Mouse (Mus musculus): ENCODE data around the gene Bag5.
"Not testable (repeated sequence)": the region's sequence is repeated elsewhere in the genome, so short reads cannot be mapped to it uniquely, and the experiment has no call there.

Gene Bag5

DNA sequence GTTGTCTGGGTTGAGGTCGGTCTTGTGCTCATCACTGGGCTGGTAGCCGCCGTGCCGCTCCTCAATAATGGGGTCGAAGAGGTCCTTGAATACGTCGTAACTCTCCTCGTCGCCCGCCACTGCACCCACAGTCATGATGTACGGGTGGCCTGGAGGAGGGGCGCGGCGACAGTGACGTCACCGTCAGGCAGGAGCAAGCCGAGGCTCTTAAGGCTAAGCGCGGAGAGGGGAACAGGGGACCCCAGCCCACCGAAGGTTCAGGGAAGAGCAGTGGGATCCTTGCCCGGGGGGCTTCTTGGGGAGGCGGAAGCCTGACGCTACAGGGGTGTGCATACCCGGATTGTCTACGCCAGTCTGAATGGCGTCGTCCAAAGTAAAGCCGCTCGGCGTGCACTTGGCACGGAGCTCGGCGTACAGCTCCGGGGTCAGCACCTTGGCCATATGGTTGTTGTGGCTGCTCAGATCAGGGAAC lies 41.6 kb downstream of the Bag5 start:
- DNase-seq, result no peak

GRCm38 (mm10) chr12:111670976-111671375 lies 42.1 kb downstream of the Bag5 start:
- DNase-seq, result no peak

- DNase-seq, result no peak
Observed at GRCm38 (mm10) chr12:111670371-111670971, 42.6 kb downstream of the Bag5 start.

GRCm38 (mm10) chr12:111669961-111670360 lies 43.1 kb downstream of the Bag5 start:
- no peak for DNase-seq

GRCm38 (mm10) chr12:111669000-111669788 lies 43.9 kb downstream of the Bag5 start:
- no peak for DNase-seq

DNA sequence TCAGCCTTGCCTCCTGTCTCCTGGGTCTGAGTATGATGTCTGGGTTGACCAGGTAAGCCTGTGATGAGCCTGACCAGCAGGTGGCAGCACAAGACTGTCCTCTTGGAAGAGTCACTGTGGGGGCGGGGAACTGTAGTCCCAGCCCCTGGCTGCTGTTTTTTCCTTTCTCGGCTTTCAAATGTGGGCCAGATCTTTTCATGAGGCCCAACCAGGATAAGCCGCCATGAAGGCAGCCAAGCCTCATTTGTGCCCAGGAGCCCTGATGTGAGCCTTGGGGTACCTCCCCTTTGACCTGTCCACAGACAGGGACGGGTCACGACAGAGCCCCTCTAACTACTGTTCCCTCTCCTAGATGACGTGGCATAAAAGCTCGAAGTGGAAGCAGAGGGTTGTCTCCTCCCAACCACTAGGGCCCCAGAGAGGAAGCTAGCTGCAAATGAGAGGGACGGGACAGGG lies 44.6 kb downstream of the Bag5 start:
- peak; percentile 97 for DNase-seq

DNA sequence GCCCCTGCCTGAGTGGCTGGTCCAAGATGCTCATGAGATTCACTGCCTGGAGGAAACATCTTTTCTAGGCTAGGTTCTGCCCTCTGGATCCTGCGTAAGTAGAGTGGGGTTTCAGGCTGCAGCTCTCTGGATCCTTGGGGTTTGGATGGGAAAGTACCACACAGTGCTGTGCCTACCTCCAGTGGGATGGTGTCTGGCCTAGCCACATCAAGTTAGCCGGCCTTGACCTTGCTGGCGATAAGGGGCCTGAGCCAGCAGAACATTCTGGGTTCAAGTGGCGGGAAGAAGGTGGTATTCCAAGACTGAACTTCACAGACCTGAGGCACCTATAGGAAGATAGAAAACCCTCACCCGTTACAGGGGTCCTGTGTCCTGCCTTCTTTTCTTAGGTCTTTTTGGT lies 45.6 kb downstream of the Bag5 start:
- no peak for DNase-seq

DNA sequence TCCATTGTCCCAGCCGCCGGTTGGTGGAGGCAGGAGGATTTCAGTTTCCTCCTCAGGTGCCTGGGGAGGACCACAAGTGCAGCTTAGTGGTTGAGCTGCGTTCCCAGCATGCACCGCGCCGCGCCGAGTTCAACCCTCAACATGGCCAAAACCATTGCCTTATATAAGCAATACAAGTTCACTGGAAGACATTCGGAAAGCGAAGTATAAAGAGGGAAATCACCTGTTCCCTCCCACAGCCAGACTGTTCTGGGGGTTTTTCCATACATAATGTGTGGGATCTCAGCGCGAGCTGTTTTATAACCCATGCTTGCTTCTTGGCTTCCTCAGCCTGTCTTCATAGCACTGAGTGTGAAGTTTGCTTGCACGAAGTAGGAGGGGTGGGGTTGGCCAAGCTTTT lies 46.7 kb downstream of the Bag5 start:
- DNase-seq, result no peak

- no peak for DNase-seq
Observed at GRCm38 (mm10) chr12:111665041-111665880, 47.8 kb downstream of the Bag5 start.

DNA sequence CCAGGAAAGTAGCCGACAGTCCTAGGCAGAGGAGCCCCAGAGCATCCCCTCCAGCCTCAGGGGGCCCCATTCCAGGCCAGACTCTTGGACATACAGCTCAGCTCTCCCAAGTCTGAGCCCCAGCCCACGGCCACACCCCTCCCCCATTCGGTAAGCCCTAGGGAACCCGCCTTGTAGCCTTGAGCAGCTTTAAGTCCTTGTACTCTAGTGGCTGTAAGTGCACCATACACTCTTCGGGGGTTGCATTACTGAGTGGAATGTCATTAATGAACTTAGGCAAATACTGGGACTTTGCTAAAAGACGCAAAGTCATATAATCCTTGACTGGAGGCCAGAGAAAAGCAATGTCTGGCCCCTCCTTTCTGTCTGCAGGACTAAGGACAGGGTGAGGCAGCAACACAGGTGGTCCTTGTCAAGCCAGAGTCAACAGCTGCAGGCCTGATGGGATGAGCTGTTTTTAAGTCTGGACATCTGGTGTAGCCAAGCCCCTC lies 48.9 kb downstream of the Bag5 start:
- DNase-seq, result no peak

DNA sequence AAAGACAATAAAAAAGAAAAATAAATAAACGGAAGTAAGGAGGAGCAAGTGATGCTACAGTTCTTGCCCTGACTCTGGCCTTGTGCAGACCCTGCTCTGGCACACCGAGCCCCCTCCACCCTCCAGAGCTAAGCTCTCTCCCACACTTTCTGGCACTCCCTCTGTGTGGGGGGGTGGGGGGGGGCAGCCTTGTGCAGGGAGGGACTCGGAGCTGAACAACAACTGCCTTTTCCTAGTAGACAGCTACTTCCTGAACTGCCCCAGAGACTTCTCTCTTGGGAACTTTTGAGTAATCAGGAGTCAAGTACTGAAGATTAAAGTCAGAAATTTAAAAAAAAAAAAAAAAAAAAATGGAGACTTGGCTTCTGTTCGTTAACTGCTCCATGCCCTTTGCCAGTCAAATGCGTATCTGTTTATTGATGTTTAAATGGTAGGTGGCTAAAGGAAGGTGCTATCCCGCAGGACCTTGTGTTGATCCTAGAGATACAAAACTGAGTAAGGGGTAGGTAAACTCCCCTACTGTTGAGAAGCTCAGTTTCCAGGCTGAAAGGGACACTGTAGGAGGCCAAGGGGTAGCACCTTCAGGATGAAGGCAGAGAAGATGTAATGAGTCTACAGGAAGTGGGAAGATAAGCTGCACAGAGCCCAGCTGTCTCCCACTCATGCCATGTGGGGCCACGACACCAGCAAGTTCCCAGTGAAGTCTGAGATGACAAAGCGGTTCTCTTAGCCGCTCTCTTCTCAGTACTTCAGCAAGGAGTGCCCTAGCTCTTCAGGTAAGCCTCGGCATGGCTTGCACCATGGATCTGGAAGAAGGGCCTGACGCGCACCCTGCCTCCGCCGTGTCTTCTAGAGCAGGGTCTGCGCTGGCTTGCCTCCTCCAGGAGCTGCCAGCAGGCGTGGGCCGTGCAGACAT lies 49.6 kb downstream of the Bag5 start:
- no peak for DNase-seq

DNA sequence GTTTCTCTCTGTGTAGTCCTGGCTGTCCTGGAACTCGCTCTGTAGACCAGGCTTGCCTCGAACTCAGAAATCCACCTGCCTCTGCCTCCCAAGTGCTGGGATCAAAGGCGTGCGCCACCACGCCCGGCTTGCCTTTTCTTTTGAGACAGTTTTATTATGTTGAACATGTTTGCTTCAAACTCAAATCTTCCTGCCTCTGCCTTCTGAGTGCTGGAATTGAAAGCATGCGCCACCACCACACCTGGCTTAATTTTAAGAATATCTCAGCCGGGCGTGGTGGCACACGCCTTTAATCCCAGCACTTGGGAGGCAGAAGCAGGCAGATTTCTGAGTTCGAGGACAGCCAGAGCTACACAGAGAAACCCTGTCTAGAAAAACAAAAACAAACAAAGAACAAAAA lies 51.5 kb downstream of the Bag5 start:
- not testable (repeated sequence) for DNase-seq

- DNase-seq, result no peak
Observed at GRCm38 (mm10) chr12:111660628-111661027, 52.4 kb downstream of the Bag5 start.

Data from kidney, adult 9 months (tissue).